Mouse (Mus musculus): ENCODE results near the gene Vcam1.

Gene Vcam1

GRCm38 (mm10) chr3:116085962-116086361 lies 43.5 kb downstream of the Vcam1 start:
- peak; percentile 52; the same call in 1 of the 2 replicates for ATAC-seq (ENCODE audit: low TSS enrichment)

DNA sequence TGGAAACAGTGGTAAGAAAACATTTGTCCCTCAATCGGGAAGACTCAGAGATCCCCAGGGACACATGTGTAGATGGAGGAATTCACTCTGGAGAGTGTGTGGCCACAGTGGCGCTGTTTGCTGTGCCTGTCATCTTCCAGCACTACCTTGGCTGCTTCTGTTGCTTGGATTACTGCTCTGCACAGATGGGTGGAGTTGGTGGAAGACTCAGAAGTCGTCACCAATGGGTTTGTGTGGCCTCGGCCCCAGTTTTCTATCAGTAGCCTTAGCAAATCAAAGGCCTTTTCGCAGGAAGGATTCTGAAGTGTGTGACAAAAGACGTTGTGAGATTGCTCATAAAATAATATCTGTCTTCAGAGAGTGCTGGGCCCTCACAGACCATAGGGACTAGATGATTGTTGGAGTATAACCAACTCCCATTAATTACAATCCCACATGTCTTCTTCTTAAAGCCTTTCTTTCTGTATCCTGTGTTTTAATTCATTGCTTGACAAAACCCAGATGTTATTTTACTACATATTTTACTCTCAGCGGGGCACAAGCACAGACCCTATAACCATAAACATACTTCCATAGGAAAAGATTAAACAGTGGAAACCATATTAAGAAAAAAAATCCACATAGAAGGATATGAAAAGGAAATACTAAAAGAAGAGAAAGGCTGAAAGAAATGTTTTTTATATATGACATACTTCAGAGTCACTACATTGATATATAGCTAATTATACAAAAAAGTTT lies 48.4 kb downstream of the Vcam1 start:
- peak; percentile 80 for ATAC-seq (ENCODE audit: low TSS enrichment)

DNA sequence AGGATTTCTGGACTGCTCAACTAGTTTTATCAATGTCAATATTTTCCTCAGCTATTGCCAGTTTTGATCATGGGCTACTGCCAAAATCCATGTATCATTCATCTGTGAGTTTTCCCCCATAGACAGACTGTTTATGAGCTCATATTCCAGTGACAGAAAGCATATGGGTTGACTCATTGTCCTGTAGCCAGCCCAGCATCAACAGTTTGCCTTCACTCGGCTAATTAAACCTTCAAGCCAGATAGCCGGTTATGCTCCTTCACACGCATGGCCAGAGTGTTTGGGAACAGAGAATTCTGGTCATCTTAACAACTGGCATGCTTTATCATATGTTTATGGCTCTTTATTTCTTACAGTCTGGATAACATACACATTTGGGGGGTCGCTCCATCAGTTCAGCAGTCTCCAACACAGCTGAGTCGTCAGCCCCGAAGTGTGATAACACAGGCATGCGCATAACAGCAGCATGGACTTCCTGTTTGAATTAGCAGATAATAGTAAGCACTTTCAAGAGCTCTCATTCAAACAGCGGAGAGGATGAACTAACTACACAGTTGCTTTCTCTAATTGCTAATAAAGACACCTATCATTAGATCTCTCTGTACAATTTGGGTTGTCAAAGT lies 49.2 kb downstream of the Vcam1 start:
- ATAC-seq (ENCODE audit: low TSS enrichment), result no peak

GRCm38 (mm10) chr3:116078490-116078889 lies 51.0 kb downstream of the Vcam1 start:
- ATAC-seq (ENCODE audit: low TSS enrichment), result peak; percentile 95

- no peak for ATAC-seq (ENCODE audit: low TSS enrichment)
These were observed 52.7 kb downstream of the Vcam1 start for GRCm38 (mm10) chr3:116076739-116077138.

GRCm38 (mm10) chr3:116072584-116072983 lies 56.9 kb downstream of the Vcam1 start:
- ATAC-seq (ENCODE audit: low TSS enrichment), result no peak

DNA sequence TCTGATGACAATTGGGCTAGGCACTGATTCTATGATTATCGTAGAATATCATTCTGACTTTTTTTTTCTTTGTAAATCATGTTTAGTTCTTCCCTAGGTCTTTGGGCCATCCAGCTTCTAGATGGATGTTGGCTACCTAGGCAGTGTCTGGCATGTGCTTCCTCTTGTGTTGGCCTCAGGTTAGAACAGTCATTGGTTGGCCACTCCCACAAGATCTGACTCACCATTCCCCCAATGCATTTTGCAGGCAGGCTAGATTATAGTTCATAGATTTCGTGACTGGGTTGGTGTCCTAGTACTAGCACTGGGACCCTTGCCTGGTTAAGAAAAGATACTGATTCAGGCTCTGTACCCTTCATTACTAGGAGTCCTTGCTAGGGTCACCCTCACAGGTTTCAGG lies 67.3 kb downstream of the Vcam1 start:
- no peak for ATAC-seq (ENCODE audit: low TSS enrichment)

DNA sequence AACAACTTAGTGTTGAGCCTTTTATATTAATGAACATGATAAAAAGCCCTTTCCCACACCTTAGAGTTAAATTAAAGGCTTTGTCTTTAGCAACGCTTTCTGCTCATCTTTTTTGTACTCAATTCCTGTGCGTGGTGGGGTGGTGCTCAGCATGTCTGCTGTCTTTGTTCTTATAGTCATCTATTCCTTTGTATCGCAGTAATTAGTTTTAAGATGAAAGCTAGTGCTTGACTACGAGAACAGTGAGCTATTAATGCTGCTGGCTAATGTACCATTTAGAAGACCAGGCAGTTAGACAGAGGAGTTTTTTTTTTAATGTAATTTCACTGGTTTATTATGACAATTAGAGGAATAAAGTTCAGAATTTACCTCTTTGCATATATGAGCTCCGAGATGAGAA lies 69.2 kb downstream of the Vcam1 start:
- ATAC-seq (ENCODE audit: low TSS enrichment), result no peak

Measured in frontal cortex, adult (tissue).